Mouse (Mus musculus): ENCODE results near the gene Gjb4. TPM values are rescaled to one million over a fixed set of nuclear protein-coding genes. Genes with fewer than 3 reads are reported as not detected.

Gjb4 gene
- polyA plus RNA-seq, 1 experiment = not detected

- TF ChIP-seq POLR2A (IDR thresholded peaks at IDR 0.05; ENCODE audit: insufficient read depth, low read depth, low read length) (no peak), CTCF (IDR thresholded peaks at IDR 0.05; ENCODE audit: insufficient read depth, low read depth, low read length) (no peak)
- 81% methylated on average over 15 of the region's 15 CpGs for WGBS
- H3K4me3 ChIP-seq (ENCODE audit: insufficient read depth, low read depth, low read length) = no peak overlapping the region
Measured at GRCm38 (mm10) chr4:127354506-127355485, 915 bp upstream of the Gjb4 start.

GRCm38 (mm10) chr4:127352594-127352993 is 1.3 kb downstream of the Gjb4 start:
- TF ChIP-seq POLR2A (IDR thresholded peaks at IDR 0.05; ENCODE audit: insufficient read depth, low read depth, low read length) (no peak), CTCF (IDR thresholded peaks at IDR 0.05; ENCODE audit: insufficient read depth, low read depth, low read length) (no peak)
- 24% methylated on average over 1 of the region's 1 CpGs for WGBS
- Histone ChIP-seq H3K4me3 (ENCODE audit: insufficient read depth, low read depth, low read length) (no peak overlapping the region), H3K4me1 (ENCODE audit: control insufficient read depth, insufficient read depth, low read length) (no peaks in the 10 kb centered on the region), H3K27ac (ENCODE audit: insufficient read depth, low read depth, low read length) (no peak overlapping the region)

More at GRCm38 (mm10) chr4:127354506-127355485, 915 bp upstream of the Gjb4 start:
- Histone ChIP-seq H3K27ac (ENCODE audit: insufficient read depth, low read depth, low read length) (no peak overlapping the region), H3K4me1 (ENCODE audit: control insufficient read depth, insufficient read depth, low read length) (no peaks in the 10 kb centered on the region)

- Histone ChIP-seq H3K27ac (ENCODE audit: insufficient read depth, low read depth, low read length) (no peak overlapping the region), H3K4me3 (ENCODE audit: insufficient read depth, low read depth, low read length) (no peak overlapping the region), H3K4me1 (ENCODE audit: control insufficient read depth, insufficient read depth, low read length) (no peaks in the 10 kb centered on the region)
- TF ChIP-seq POLR2A (IDR thresholded peaks at IDR 0.05; ENCODE audit: insufficient read depth, low read depth, low read length) (no peak), CTCF (IDR thresholded peaks at IDR 0.05; ENCODE audit: insufficient read depth, low read depth, low read length) (no peak)
- 78% methylated on average over 4 of the region's 4 CpGs for WGBS
Measured at GRCm38 (mm10) chr4:127349560-127350300, 4.2 kb downstream of the Gjb4 start.

- Histone ChIP-seq H3K4me3 (ENCODE audit: insufficient read depth, low read depth, low read length) (no peak overlapping the region), H3K4me1 (ENCODE audit: control insufficient read depth, insufficient read depth, low read length) (no peaks in the 10 kb centered on the region), H3K27ac (ENCODE audit: insufficient read depth, low read depth, low read length) (no peak overlapping the region)
- 91% methylated on average over 5 of the region's 5 CpGs for WGBS
- TF ChIP-seq CTCF (IDR thresholded peaks at IDR 0.05; ENCODE audit: insufficient read depth, low read depth, low read length) (no peak), POLR2A (IDR thresholded peaks at IDR 0.05; ENCODE audit: insufficient read depth, low read depth, low read length) (no peak)
Measured at GRCm38 (mm10) chr4:127345000-127345399, 8.9 kb downstream of the Gjb4 start.

- 73% methylated on average over 6 of the region's 6 CpGs for WGBS
- no peak overlapping the region for H3K27ac ChIP-seq (ENCODE audit: insufficient read depth, low read depth, low read length)
- TF ChIP-seq POLR2A (IDR thresholded peaks at IDR 0.05; ENCODE audit: insufficient read depth, low read depth, low read length) (no peak), CTCF (IDR thresholded peaks at IDR 0.05; ENCODE audit: insufficient read depth, low read depth, low read length) (no peak)
- no peak overlapping the region for H3K4me3 ChIP-seq (ENCODE audit: insufficient read depth, low read depth, low read length)
- no peaks in the 10 kb centered on the region for H3K4me1 ChIP-seq (ENCODE audit: control insufficient read depth, insufficient read depth, low read length)
Measured at GRCm38 (mm10) chr4:127341372-127341771, 12.5 kb downstream of the Gjb4 start.

- H3K4me3 ChIP-seq (ENCODE audit: insufficient read depth, low read depth, low read length) = no peak overlapping the region
- no peak overlapping the region for H3K27ac ChIP-seq (ENCODE audit: insufficient read depth, low read depth, low read length)
- 79% methylated on average over 5 of the region's 5 CpGs for WGBS
- TF ChIP-seq CTCF (IDR thresholded peaks at IDR 0.05; ENCODE audit: insufficient read depth, low read depth, low read length) = no peak
- no peak for TF ChIP-seq POLR2A (IDR thresholded peaks at IDR 0.05; ENCODE audit: insufficient read depth, low read depth, low read length)
- H3K4me1 ChIP-seq (ENCODE audit: control insufficient read depth, insufficient read depth, low read length) = 0 out of 2 replicates have a peak, but pooled peaks cover 2% of the 10 kb centered on the region
Measured at GRCm38 (mm10) chr4:127337668-127338067, 16.2 kb downstream of the Gjb4 start.

- peaks cover 18% of the 10 kb centered on the region for H3K4me1 ChIP-seq (ENCODE audit: control insufficient read depth, insufficient read depth, low read length)
- WGBS = 71% methylated on average over 5 of the region's 5 CpGs
- no peak overlapping the region for H3K27ac ChIP-seq (ENCODE audit: insufficient read depth, low read depth, low read length)
- TF ChIP-seq POLR2A (IDR thresholded peaks at IDR 0.05; ENCODE audit: insufficient read depth, low read depth, low read length) (no peak), CTCF (IDR thresholded peaks at IDR 0.05; ENCODE audit: insufficient read depth, low read depth, low read length) (no peak)
- H3K4me3 ChIP-seq (ENCODE audit: insufficient read depth, low read depth, low read length) = no peak overlapping the region
Measured at GRCm38 (mm10) chr4:127334870-127335504, 18.9 kb downstream of the Gjb4 start.

- no peak overlapping the region for H3K4me3 ChIP-seq (ENCODE audit: insufficient read depth, low read depth, low read length)
- TF ChIP-seq POLR2A (IDR thresholded peaks at IDR 0.05; ENCODE audit: insufficient read depth, low read depth, low read length) (no peak), CTCF (IDR thresholded peaks at IDR 0.05; ENCODE audit: insufficient read depth, low read depth, low read length) (no peak)
- H3K27ac ChIP-seq (ENCODE audit: insufficient read depth, low read depth, low read length) = no peak overlapping the region
- H3K4me1 ChIP-seq (ENCODE audit: control insufficient read depth, insufficient read depth, low read length) = peaks cover 21% of the 10 kb centered on the region
- 34% methylated on average over 13 of the region's 13 CpGs for WGBS
Measured at GRCm38 (mm10) chr4:127331171-127331570, 22.7 kb downstream of the Gjb4 start.
